Mouse (Mus musculus) CD4-positive, CD25-positive, alpha-beta regulatory T cell, adult 4 months (primary cell): ENCODE measurements around the gene Ythdf1. TPM values are rescaled to one million over a fixed set of nuclear protein-coding genes. Genes with fewer than 3 reads are reported as not detected.

Experiments
- ATAC-seq: one replicate; pipeline ENCODE4 v1.8.0; 2017
- polyA plus RNA-seq, 2 experiments: library from polyadenylated mRNA; unstranded; fragments of 100-300 nt; shearing (Covaris generic); gene quantifications; one replicate each; pipeline ENCODE4 v1.2.1; 2017

Ythdf1 gene
- polyA plus RNA-seq, 2 experiments from 2014 or later = 7.5 to 9.2 TPM

DNA sequence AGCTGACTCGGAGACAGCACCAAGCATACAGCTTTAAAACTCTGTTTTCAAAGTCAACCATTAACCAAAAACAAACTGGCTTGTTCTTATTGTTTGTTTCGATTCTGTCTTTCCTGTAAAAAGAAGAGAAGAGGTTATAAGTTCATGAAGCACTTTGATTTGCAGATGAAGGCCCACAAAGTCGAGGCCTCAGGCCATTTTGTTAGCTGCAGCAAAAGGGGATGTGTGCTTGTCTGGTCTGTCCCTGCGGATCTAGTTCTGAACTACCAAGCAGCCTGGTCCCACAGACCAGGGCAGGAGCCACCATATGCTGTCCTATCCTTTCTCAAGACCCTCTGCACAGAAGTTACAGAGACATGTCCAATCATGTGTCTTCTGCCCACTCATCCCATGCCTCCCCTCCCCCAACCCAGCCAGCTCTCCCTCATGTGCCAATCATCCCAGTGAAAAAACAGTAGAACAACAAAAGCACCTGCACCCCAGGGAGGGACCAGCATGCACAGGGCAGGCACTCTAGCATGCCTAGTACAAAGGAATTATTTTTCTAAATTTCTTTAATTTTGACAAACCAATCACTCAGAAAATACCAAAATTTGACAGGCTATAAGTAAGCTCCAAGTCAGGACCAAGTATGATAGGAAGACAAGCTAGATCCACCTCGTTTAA is 15.1 kb downstream of the Ythdf1 start:
- ATAC-seq = no peak

- no peak for ATAC-seq
Measured at GRCm38 (mm10) chr2:180904435-180905208, 16.1 kb downstream of the Ythdf1 start.

DNA sequence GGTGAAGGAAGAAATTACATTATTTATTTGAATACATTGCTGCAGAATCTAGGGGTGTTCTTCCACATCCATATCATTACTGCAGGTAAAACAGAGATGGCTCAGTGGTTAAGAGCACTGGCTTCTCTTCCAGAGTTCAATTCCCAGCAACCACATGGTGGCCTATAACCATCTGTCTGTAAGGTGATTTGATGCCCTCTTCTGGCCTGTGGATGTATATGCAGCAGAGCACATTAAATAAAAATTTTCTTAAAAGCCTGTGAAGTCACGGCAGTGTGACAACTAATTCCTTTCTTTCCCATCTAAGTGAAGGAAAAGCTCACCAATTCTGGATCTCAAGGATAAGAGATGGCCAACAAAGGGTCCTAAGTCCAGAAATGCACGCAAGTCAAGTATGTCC is 18.7 kb downstream of the Ythdf1 start:
- ATAC-seq = no peak

DNA sequence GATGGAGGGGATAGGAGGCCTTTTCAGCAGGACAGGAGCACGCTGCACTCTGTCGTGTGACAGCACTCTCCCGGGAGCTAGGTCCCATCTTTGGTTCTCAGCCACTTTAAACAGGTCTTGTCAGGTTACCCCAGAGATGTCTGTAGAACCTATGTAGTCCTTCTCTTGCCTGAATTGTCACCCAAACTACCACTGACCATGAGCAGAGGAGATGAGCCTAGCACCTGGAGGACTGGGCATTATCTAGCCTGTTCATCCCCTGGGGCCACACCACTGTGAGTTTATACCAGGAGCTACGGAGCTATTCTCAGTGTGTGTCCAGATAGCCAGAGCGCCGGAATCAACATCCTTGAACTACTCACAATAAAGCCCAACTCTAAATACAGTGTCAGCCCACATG is 22.9 kb downstream of the Ythdf1 start:
- ATAC-seq = no peak

DNA sequence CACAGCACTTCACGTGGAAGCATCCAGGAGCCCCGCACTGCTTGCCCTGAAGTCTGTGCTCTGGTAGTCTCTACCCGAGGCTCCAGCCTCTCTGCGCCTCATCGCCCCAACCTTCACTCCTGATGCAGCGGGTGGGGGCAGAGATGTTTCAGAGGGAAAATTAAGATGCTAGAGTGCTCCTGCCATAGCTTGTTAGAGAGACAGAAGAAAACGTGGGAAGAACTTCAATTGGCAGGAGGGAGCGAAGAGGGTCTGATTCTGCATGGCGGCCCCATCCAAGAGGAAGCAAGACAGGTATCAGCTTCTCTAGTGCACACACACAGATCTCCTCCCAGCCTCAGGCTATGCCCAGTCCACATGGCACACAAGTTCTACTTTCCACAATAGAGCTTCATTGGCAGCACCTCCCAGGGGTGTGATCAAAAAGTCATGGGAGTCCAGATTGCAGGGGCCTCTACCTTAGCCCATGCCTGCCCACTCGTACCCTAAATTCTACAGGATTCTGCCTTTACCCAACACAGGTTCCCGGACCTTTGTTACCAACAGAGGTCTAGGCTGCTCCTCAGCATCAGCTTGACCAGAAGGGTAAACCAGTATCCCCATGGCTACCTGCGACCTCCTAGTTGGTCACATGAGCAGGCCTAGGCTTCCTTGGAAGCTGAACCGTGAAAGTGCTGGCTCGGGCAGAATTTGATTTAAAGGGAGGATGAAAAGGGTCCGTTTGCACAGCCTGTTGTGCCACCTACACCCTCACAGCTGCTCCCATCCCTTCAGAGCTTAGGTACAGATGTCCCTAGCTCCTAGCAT is 23.7 kb downstream of the Ythdf1 start:
- no peak for ATAC-seq

DNA sequence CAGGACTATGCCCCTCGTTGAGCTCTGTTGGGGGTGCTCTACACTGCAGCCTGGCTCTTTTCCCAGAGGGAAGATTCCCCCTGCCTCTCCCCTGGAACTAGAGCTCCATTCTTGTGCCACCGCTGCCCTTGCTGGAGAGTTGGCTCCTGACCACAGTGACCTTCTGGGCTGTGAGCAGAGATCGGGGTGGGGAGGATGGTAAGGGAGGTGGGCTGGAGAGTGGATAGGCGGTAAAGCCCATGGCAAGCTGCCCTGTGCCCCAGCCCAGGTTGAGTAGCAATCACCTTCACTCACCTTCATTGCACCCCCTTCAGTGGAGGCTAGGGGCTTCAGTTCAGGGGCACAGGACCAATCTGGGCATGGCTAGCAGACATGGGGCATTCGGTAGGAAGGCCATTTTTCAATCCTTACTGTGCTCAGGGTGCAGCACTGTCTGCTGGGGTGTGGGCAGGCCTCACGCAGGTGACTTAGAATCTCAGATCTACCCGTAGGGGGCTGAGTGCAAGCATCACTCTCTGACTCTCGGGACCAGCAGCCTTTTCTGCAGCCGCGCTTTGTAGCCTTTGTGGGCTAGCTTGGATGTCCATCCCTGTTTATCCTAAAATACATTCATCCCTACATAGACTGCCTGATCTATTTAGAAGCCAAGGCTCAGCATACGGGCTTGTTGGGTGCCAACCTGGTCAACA is 24.8 kb downstream of the Ythdf1 start:
- no peak for ATAC-seq

DNA sequence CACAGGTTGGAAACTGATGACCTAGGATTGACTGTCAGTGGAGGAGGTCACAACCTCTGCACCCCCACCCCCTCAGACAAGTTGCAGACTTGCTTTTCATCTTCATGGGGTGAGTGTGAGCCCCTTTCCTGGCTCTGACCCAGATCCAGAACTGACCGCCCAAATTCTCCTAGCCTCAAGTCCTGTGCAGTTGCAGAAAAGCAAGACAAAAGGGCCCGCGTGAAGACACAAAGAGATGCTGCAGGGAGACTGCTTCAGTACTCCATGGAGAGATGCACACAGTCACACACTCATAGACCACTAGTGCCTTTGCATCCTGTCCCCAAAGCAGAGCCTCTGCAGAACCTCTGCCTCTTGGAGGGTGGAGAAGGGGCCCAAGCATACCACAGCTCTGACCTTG is 25.4 kb downstream of the Ythdf1 start:
- no peak for ATAC-seq

- peak; percentile 77 for ATAC-seq
Measured at GRCm38 (mm10) chr2:180894734-180895133, 26.0 kb downstream of the Ythdf1 start.

DNA sequence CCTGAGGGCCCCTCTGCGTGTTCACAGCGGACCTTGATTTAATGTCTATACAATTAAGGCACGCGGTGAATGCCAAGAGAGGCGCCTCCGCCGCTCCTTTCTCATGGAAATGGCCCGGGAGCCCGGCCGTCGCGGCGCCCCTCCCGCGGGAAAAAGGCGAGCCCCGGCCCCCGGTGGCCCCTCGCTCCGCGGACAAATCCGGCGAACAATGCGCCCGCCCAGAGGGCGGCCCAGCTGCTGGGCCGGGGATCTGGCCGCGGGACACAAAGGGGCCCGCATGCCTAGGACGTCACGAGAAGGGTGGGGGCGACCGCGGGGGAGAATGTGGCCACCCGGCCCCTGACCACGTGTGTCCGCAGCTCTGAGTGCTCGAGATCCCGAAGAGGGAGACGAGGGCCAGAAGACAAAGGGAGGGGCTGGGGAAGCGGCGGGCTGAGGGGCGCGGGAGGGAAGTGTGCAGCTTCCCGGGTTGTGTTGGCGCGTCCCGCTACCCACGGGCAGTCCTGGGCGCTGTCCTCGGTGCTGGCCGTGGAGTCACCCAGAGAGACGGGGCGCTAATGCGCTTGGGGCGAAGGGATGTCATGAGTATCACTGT is 26.6 kb downstream of the Ythdf1 start:
- no peak for ATAC-seq

DNA sequence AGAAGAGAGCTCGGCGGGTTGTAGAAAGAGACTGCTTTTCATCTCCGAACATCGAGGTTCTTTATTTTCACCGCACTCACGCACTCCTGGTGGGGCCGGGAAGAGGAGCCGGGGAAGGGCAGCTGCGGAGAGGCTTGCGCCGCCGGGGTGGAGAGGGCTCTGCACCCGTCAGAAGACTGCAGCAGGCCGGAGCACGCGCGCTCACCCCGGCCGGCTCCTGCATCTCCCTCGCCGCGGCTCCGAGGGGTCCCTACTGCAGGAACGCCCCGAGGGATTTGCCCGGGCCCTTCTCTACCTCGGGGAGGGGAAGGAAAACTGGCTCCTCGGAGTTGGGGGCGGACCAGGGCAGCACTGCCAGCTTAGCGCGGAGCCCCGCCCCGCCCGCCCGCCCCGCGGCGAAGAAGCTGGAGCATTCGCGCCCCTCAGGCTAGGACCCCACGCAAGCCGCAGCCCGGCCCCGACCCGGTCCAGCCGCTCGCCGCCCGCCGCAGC is 27.2 kb downstream of the Ythdf1 start:
- no peak for ATAC-seq

GRCm38 (mm10) chr2:180892841-180893521 is 27.8 kb downstream of the Ythdf1 start:
- ATAC-seq = no peak

DNA sequence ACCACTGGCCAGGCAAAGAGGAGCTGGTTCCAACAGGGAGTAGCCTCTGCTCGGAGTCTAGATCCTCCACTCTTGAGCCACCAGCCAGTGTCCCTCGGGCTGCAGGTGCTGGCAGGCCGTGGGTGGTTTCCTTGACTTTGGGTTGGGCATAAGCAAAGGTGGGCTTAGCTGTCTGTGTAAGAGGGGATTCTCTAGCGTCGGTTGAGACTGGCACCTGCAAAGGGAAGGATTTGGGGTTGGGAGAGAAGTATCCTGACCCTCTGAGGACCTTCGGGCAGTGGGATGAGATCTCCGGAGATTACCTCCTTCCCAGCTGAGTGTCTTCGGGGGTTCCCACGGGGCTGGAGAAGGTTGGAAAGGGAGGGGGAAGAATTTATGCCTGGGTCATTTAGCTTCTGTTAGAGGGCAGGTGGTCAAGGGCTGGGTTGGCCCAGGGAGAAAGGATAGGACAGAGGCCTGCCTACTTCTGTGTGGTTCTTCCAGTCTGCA is 28.9 kb downstream of the Ythdf1 start:
- no peak for ATAC-seq

DNA sequence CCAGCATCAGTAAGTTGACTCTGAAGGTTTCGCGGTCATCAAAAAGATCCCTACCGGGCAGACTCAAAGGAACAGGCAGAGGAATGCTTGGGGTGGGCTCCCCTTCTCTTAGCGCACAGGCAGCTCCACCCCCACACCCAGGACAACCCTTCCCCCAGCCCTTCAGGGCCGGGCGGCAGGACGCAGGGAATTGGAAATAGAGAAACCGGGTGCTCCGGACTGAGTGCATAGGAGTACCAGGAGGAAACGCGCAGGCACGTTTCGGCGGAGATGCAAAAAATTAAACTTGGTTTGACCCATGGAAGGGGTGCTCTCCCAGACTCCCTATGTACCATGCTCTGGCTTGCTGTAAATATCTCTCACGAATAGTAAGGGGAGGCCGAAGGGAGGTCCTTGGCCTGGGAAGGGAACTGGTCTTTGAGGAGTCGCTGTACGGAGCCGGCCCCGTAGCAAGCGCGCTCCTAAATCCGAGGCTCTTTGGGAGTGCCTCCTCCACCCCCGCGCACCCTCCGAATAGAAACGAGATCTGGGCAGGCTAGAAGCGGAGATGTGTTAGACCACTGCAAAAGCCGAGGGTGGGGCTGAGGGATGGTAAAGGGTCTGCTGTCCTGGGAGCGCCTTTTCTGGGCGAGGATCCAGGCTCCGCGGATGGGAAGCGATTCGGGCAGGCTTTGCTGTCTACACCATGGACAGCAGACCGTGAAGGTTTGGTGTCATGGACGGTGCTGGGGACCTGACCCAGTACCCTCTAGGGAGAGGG is 29.5 kb downstream of the Ythdf1 start:
- ATAC-seq = no peak

GRCm38 (mm10) chr2:180890422-180891074 is 30.2 kb downstream of the Ythdf1 start:
- no peak for ATAC-seq

DNA sequence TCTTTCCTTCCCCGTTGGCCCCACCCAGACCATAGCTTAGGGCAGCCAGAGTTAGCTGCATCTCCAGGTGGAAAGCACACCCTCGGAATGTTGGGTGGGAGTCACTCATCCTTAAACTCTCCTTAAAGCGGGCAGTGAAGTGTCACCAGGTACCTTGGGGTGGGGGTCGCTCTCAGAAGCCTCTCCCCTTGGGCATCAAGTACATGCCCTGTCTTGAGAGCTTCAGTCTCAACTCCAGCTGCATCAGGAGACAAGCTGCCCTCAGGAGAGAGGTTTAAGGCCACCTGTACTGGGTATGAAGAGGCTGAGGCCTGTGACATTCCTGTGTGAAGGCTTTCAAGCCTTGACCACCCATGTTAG is 30.8 kb downstream of the Ythdf1 start:
- no peak for ATAC-seq

DNA sequence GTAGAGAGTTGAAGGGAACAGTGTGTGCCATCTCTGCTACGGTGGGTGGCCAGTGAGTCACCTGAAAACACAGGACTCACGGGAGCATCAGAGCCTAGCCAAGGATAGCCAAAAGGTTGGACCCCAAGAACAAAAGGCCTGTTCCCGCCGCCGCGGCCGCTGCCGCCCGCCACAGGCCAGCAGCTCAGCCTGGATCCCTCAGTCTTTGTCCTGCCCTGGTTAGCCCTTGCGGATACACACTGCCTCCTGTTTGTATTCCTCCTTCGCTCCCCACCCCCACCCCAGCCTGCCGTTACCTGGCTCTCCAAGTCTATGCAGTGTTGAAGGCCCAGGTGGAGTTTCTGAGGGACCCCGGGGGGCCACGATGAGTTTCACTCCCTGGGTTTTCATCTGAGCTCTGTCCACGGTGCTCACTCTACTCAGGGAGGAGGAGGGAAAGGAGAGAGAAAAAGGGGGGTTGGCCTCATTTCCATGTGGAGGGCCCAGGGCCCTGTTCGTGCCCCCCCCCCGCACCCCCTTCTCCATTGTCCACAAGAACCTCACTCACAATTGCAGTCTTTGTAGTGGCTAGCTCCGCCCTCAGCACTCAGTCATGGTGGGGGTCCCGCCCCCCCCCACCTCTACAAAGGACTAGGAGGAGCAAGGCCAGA is 31.4 kb downstream of the Ythdf1 start:
- no peak for ATAC-seq

DNA sequence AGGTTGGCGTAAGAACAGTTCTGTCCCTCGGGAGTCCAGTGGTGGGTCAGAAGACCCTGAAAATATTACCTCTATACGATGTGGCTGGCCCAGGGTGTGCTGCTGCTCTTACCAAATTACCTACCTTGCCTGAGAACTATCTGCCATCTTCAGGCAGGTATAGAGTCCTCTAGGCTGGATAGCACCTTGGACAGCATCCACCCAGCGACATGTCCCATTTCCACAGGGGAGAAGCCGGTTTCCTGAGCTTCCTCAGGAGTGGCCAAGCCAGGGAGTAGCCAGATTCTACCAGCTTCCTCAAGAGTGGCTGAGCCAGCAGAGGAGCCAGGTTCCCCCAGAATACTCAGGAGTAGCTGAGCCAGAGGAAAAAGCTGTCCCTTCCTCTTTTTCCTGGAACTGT is 35.5 kb downstream of the Ythdf1 start:
- no peak for ATAC-seq

- no peak for ATAC-seq
Measured at GRCm38 (mm10) chr2:180881281-180881680, 39.5 kb downstream of the Ythdf1 start.

DNA sequence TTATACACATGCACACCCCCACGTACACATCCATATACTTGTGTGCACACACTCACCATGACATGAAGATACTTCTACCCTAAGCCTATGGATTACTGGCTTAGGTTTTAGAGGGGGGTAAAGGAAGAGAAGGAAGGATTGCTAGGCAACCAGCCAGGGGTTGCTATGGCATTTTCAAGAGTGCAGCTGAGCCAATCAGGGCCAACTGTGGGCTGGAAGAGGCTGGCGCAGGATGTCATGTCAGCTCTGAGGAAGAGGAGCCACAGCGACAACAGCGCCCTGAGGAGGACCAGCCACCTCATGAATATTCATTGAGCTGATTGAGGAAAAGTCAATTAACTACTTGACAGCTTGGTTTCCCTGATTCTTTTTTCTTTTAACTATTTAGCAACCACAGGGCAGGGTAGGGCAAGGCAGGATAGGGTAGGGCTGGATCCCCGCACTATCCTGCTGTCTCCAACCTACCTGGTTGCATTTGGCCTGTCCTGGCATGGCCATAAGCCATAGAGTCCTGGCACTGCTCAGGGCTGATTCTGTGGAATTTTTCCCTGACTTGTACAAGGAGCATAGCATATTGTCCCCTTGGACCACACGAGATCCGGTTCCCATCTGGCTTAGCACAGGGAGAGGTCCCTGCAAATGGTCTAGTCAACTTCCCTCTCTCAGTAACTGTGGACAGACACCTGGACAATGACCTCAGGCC is 41.2 kb downstream of the Ythdf1 start:
- no peak for ATAC-seq
